Mouse (Mus musculus) frontal cortex, postnatal 25 days (tissue): ENCODE results near the gene Dlgap1.

ENCODE experiments used
- DNase-seq, 2 experiments: peaks; one replicate each; pipeline ENCODE4 v3.0.0; 2022; ENCODE audit warnings: low spot score in 2 of 2

Dlgap1 gene

GRCm38 (mm10) chr17:70755039-70755668, 786.3 kb downstream of the Dlgap1 start:
- DNase-seq: peak; percentile 83 to 84

GRCm38 (mm10) chr17:70755669-70756263, 786.9 kb downstream of the Dlgap1 start:
- DNase-seq: no peak

GRCm38 (mm10) chr17:70762001-70762400, 793.1 kb downstream of the Dlgap1 start:
- no peak for DNase-seq

- no peak for DNase-seq
Measured at GRCm38 (mm10) chr17:70762634-70763033, 793.8 kb downstream of the Dlgap1 start.

GRCm38 (mm10) chr17:70765337-70765736, 796.5 kb downstream of the Dlgap1 start:
- no peak for DNase-seq

- DNase-seq: no peak
Measured at GRCm38 (mm10) chr17:70765976-70766375, 797.1 kb downstream of the Dlgap1 start.

- DNase-seq: no peak
Measured at GRCm38 (mm10) chr17:70772120-70772899, 803.4 kb downstream of the Dlgap1 start.

- no peak for DNase-seq
Measured at GRCm38 (mm10) chr17:70779770-70780169, 810.9 kb downstream of the Dlgap1 start.

- DNase-seq: no peak
Measured at GRCm38 (mm10) chr17:70780726-70781689, 812.1 kb downstream of the Dlgap1 start.

- no peak for DNase-seq
Measured at GRCm38 (mm10) chr17:70783273-70783672, 814.4 kb downstream of the Dlgap1 start.

- DNase-seq: no peak
Measured at GRCm38 (mm10) chr17:70787366-70787765, 818.5 kb downstream of the Dlgap1 start.

- no peak for DNase-seq
Measured at GRCm38 (mm10) chr17:70790801-70791200, 821.9 kb downstream of the Dlgap1 start.

GRCm38 (mm10) chr17:70791596-70792275, 822.9 kb downstream of the Dlgap1 start:
- no peak for DNase-seq

GRCm38 (mm10) chr17:70794291-70794690, 825.4 kb downstream of the Dlgap1 start:
- DNase-seq: no peak

- no peak for DNase-seq
Measured at GRCm38 (mm10) chr17:70794722-70795121, 825.8 kb downstream of the Dlgap1 start.

GRCm38 (mm10) chr17:70795196-70795595, 826.3 kb downstream of the Dlgap1 start:
- no peak for DNase-seq

- DNase-seq: no peak
Measured at GRCm38 (mm10) chr17:70796940-70797772, 828.3 kb downstream of the Dlgap1 start.

GRCm38 (mm10) chr17:70797773-70798045, 828.8 kb downstream of the Dlgap1 start:
- no peak for DNase-seq

- no peak for DNase-seq
Measured at GRCm38 (mm10) chr17:70799266-70799665, 830.4 kb downstream of the Dlgap1 start.

GRCm38 (mm10) chr17:70802022-70802421, 833.1 kb downstream of the Dlgap1 start:
- no peak for DNase-seq
